Mouse (Mus musculus): Measurements from ENCODE around the gene Map4k3. TPM values are rescaled to one million over a fixed set of nuclear protein-coding genes. Genes with fewer than 3 reads are reported as not detected.

Gene Map4k3
- polyA plus RNA-seq, 1 experiment from 2014 or later = 17.7 TPM

DNA sequence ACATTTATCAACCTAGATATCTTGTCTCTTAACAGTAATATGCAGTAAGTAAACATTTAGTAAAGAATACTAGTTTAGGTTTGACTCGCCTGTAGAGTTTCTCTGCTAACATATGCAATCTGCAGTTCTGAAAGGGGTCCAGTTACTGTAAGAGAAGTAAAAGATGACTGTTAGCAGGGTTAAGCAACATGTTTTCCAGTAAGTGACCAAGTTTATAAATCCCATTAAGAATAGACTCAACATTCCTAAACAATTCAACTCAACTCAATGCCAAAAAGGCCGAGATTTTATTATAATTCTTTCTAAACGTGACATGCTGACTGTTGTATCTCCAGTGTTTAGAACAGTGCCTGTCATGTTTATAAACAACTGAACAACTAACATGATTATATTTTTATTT, 74.0 kb downstream of the Map4k3 start:
- ATAC-seq = no peak

DNA sequence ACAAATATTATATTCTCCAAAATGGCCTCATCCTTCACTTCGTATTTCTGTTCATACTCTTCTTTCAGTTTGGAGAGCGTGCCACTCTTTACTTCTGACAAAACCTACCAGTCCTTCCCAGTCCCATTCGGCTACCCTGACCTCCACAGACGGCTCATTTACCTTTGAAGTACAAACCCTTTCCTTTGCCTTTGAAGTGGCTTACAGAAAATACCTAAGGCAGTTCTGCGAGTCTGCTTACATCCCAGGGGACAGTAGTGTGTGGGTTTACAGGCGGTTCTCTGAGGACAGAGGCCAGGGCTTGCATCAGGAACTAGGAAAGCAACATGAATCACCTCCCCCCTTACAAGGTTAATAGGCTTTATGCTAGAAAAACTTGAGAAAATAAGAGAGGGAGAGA, 75.5 kb downstream of the Map4k3 start:
- no peak for ATAC-seq
- H3K9ac ChIP-seq (ENCODE audit: low read depth, low read length) = no peak overlapping the region

More for the DNA sequence above, 74.0 kb downstream of the Map4k3 start:
- Histone ChIP-seq H3K4me3 (ENCODE audit: low read length) (no peak overlapping the region), H3K4me1 (ENCODE audit: control insufficient read depth, insufficient read depth, low read depth, low read length) (no peaks in the 10 kb centered on the region), H3K4me2 (ENCODE audit: low read length) (no peak overlapping the region), H3K27me3 (replicated peaks; ENCODE audit: control insufficient read depth, insufficient read depth, low read length) (no peaks in the 10 kb centered on the region), H3K27ac (ENCODE audit: low read depth, low read length) (no peak overlapping the region), H3K36me3 (ENCODE audit: control insufficient read depth, insufficient read depth, low read length) (peaks cover 3% of the 10 kb centered on the region; the same call in 1 of the 2 replicates), H3K9me3 (ENCODE audit: control insufficient read depth, low read length) (no peaks in the 10 kb centered on the region), H3K9ac (ENCODE audit: low read depth, low read length) (no peak overlapping the region)
- WGBS = 95% methylated on average over 3 of the region's 3 CpGs

DNA sequence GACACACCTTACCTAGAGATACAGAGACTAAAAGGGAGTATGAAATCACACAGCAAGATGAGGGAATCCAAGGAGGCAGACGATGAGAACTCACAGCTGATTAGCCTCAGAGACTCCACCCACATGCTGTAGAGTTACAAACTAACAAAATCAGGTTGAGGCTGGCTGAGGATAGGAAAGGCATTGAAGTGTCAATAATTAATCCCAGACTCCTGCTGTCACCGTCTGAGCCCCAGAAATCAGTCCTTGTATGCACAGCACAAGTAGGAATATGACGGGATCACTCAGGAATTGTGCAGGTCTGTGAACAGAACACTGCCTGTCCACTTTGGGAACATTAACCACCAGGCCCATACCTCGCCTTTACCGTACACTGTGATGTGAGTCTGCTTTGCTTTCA, 81.4 kb downstream of the Map4k3 start:
- no peak overlapping the region for H3K9ac ChIP-seq (ENCODE audit: low read depth, low read length)
- no peak overlapping the region for H3K4me2 ChIP-seq (ENCODE audit: low read length)
- H3K4me3 ChIP-seq (ENCODE audit: low read length) = no peak overlapping the region
- peak; percentile 50; the same call in 1 of the 2 replicates for ATAC-seq
- H3K9me3 ChIP-seq (ENCODE audit: control insufficient read depth, low read length) = no peaks in the 10 kb centered on the region
- peaks cover 13% of the 10 kb centered on the region for H3K36me3 ChIP-seq (ENCODE audit: control insufficient read depth, insufficient read depth, low read length)
- no peak overlapping the region for H3K27ac ChIP-seq (ENCODE audit: low read depth, low read length)
- H3K27me3 ChIP-seq (replicated peaks; ENCODE audit: control insufficient read depth, insufficient read depth, low read length) = no peaks in the 10 kb centered on the region
- WGBS = 59% methylated on average over 5 of the region's 5 CpGs
- no peaks in the 10 kb centered on the region for H3K4me1 ChIP-seq (ENCODE audit: control insufficient read depth, insufficient read depth, low read depth, low read length)

More for the DNA sequence above, 75.5 kb downstream of the Map4k3 start:
- peaks cover 7% of the 10 kb centered on the region; the same call in 1 of the 2 replicates for H3K36me3 ChIP-seq (ENCODE audit: control insufficient read depth, insufficient read depth, low read length)
- H3K9me3 ChIP-seq (ENCODE audit: control insufficient read depth, low read length) = no peaks in the 10 kb centered on the region
- no peaks in the 10 kb centered on the region for H3K4me1 ChIP-seq (ENCODE audit: control insufficient read depth, insufficient read depth, low read depth, low read length)
- H3K4me3 ChIP-seq (ENCODE audit: low read length) = no peak overlapping the region
- no peak overlapping the region for H3K27ac ChIP-seq (ENCODE audit: low read depth, low read length)
- WGBS = 77% methylated on average over 6 of the region's 6 CpGs
- H3K27me3 ChIP-seq (replicated peaks; ENCODE audit: control insufficient read depth, insufficient read depth, low read length) = no peaks in the 10 kb centered on the region
- H3K4me2 ChIP-seq (ENCODE audit: low read length) = no peak overlapping the region

DNA sequence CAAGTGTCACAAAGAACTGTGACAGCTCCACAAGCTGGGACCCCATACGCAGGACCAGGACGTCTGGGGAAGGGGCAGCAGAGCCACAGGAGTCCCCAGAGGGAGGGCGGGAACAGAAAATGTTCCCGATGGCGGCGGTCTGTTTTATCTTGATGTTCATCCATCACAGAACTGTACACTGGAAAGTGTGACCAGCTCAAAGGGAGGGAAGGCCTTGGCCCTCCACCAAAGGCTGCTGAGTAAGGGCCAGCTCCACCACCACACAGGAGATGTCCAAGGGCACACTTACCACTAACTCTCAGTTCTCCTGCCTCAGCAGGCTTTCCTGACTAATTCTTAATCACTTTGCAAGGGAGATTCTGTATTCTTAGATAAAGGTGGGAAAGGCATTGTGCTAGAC, 82.2 kb downstream of the Map4k3 start:
- Histone ChIP-seq H3K27me3 (replicated peaks; ENCODE audit: control insufficient read depth, insufficient read depth, low read length) (no peaks in the 10 kb centered on the region), H3K36me3 (ENCODE audit: control insufficient read depth, insufficient read depth, low read length) (peaks cover 11% of the 10 kb centered on the region), H3K4me3 (ENCODE audit: low read length) (no peak overlapping the region), H3K9ac (ENCODE audit: low read depth, low read length) (no peak overlapping the region), H3K4me2 (ENCODE audit: low read length) (no peak overlapping the region), H3K27ac (ENCODE audit: low read depth, low read length) (no peak overlapping the region), H3K9me3 (ENCODE audit: control insufficient read depth, low read length) (no peaks in the 10 kb centered on the region), H3K4me1 (ENCODE audit: control insufficient read depth, insufficient read depth, low read depth, low read length) (no peaks in the 10 kb centered on the region)
- ATAC-seq = no peak
- WGBS = 69% methylated on average over 6 of the region's 6 CpGs

DNA sequence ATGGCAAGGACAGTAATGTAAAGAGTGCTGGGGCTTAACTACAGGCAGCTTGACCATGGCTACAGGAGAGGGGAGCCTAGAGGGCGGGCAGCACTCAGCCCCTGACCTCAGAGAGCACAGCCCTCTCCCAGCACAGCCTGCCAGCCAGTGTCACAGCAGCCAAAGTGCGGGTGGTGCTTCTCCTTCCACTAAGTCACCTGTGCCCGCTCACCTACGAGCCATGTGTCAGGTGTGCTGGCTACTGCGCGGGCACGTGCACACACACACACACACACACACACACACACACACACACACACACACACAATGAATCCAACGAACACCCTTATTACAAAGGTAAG, 82.6 kb downstream of the Map4k3 start:
- Histone ChIP-seq H3K36me3 (ENCODE audit: control insufficient read depth, insufficient read depth, low read length) (peaks cover 11% of the 10 kb centered on the region), H3K9ac (ENCODE audit: low read depth, low read length) (no peak overlapping the region)

DNA sequence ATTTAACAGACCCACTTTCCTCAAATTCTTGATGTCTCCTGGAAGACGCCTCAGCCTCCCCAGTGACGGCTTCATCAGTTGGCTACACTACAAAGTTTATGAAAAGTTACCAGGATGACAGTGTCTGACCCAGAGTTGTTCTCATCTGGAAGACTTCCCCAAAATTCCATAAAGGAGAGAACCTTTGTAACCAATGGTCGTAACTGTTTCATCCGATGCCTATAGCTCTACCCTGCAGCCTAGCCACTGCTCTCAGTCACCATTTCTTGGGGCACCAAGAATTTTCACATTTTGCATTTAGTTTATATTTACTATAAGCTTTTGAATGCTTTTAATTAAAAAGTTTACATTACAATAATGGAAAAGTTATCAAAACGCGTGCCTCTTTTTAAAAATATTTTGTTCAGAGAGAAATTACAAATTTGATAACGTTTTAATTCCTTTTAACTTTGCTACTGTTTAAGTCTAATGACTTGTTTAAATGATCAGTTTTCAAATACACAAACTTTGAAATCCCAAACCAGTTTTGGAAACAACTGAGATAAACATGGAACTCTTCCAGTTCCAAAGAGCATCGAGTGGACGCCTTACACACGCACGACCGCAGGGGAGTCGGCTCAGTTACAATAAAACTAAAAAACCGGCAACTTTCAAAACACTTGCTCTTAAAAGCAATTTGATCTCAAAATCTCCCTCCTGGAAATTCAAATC, 83.1 kb downstream of the Map4k3 start:
- H3K36me3 ChIP-seq (ENCODE audit: control insufficient read depth, insufficient read depth, low read length) = peaks cover 12% of the 10 kb centered on the region
- H3K4me1 ChIP-seq (ENCODE audit: control insufficient read depth, insufficient read depth, low read depth, low read length) = no peaks in the 10 kb centered on the region
- no peak overlapping the region for H3K9ac ChIP-seq (ENCODE audit: low read depth, low read length)
- no peaks in the 10 kb centered on the region for H3K9me3 ChIP-seq (ENCODE audit: control insufficient read depth, low read length)
- no peak overlapping the region for H3K4me3 ChIP-seq (ENCODE audit: low read length)
- H3K4me2 ChIP-seq (ENCODE audit: low read length) = no peak overlapping the region
- no peak for ATAC-seq
- H3K27me3 ChIP-seq (replicated peaks; ENCODE audit: control insufficient read depth, insufficient read depth, low read length) = no peaks in the 10 kb centered on the region
- no peak overlapping the region for H3K27ac ChIP-seq (ENCODE audit: low read depth, low read length)
- 95% methylated on average over 14 of the region's 14 CpGs for WGBS

More for the DNA sequence above, 82.6 kb downstream of the Map4k3 start:
- 93% methylated on average over 8 of the region's 8 CpGs for WGBS
- Histone ChIP-seq H3K4me1 (ENCODE audit: control insufficient read depth, insufficient read depth, low read depth, low read length) (no peaks in the 10 kb centered on the region), H3K4me2 (ENCODE audit: low read length) (no peak overlapping the region), H3K27ac (ENCODE audit: low read depth, low read length) (no peak overlapping the region), H3K4me3 (ENCODE audit: low read length) (no peak overlapping the region), H3K27me3 (replicated peaks; ENCODE audit: control insufficient read depth, insufficient read depth, low read length) (no peaks in the 10 kb centered on the region), H3K9me3 (ENCODE audit: control insufficient read depth, low read length) (no peaks in the 10 kb centered on the region)
- no peak for ATAC-seq

DNA sequence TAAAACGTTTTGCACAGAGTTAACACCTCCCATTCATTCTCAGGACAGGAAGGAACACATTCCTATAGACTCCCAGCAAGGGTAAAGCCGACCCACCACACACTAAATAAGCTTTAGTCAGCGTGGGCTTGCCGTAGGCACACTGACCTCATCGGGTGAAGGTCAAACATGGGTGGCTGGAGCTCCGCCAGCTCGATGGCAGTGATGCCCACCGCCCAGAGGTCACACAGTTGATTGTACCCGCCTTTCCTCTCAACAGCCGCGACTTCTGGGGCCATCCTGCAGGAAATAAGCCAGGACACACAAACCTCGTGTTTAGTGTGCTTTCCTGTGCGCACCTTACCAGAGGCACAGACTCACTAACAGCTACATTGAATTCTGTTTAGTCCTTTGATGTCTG, 83.7 kb downstream of the Map4k3 start:
- no peak overlapping the region for H3K4me2 ChIP-seq (ENCODE audit: low read length)
- no peaks in the 10 kb centered on the region for H3K9me3 ChIP-seq (ENCODE audit: control insufficient read depth, low read length)
- peaks cover 13% of the 10 kb centered on the region for H3K36me3 ChIP-seq (ENCODE audit: control insufficient read depth, insufficient read depth, low read length)
- H3K9ac ChIP-seq (ENCODE audit: low read depth, low read length) = no peak overlapping the region
- H3K27ac ChIP-seq (ENCODE audit: low read depth, low read length) = no peak overlapping the region
- no peaks in the 10 kb centered on the region for H3K27me3 ChIP-seq (replicated peaks; ENCODE audit: control insufficient read depth, insufficient read depth, low read length)
- no peak for ATAC-seq
- H3K4me3 ChIP-seq (ENCODE audit: low read length) = no peak overlapping the region
- no peaks in the 10 kb centered on the region for H3K4me1 ChIP-seq (ENCODE audit: control insufficient read depth, insufficient read depth, low read depth, low read length)
- WGBS = 86% methylated on average over 13 of the region's 13 CpGs

DNA sequence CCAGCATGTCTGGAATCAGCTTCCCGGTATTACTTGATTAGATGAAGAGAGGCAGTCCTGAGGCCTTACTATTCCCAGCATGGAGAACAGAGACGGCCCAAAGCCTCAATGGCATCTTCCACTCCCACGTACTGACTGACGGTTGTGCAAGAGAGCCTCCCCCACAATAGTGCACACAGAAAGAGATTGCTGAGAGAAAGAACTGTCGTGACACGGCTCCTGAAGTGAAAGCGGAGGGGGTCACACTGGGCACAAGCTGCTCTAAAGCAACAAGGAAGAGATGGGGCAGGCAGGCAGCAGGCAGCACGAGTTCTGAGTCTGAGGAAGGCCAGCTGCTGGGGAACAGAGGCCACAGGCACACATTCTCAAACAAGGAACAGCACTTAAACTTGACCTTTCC, 90.2 kb downstream of the Map4k3 start:
- Histone ChIP-seq H3K27ac (ENCODE audit: low read depth, low read length) (no peak overlapping the region), H3K9me3 (ENCODE audit: control insufficient read depth, low read length) (no peaks in the 10 kb centered on the region), H3K9ac (ENCODE audit: low read depth, low read length) (no peak overlapping the region), H3K4me2 (ENCODE audit: low read length) (no peak overlapping the region), H3K27me3 (replicated peaks; ENCODE audit: control insufficient read depth, insufficient read depth, low read length) (no peaks in the 10 kb centered on the region), H3K4me3 (ENCODE audit: low read length) (no peak overlapping the region), H3K4me1 (ENCODE audit: control insufficient read depth, insufficient read depth, low read depth, low read length) (no peaks in the 10 kb centered on the region), H3K36me3 (ENCODE audit: control insufficient read depth, insufficient read depth, low read length) (peaks cover 11% of the 10 kb centered on the region)
- WGBS = 57% methylated on average over 8 of the region's 8 CpGs
- no peak for ATAC-seq

DNA sequence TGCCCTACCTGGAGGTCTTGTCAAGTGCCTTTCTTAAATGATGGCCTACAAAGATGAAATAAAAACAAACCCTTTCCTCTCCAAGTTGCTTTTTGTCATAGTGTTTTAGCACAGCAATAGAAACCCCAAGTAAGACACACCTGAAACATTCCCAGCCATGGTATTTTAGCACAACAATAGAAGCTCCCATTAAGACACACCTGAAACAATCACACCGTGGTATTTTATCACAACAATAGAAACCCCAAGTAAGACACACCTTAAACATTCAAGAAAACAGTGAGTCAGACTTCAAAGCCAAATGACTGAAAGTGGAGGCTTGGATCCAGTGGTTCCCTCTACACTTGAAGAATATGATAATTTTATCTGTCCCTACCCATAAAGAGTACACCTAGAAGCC, 92.5 kb downstream of the Map4k3 start:
- H3K4me2 ChIP-seq (ENCODE audit: low read length) = no peak overlapping the region
- WGBS = 90% methylated on average over 1 of the region's 1 CpGs
- H3K27me3 ChIP-seq (replicated peaks; ENCODE audit: control insufficient read depth, insufficient read depth, low read length) = no peaks in the 10 kb centered on the region
- peaks cover 12% of the 10 kb centered on the region for H3K36me3 ChIP-seq (ENCODE audit: control insufficient read depth, insufficient read depth, low read length)
- H3K9ac ChIP-seq (ENCODE audit: low read depth, low read length) = no peak overlapping the region
- no peak overlapping the region for H3K27ac ChIP-seq (ENCODE audit: low read depth, low read length)
- H3K4me1 ChIP-seq (ENCODE audit: control insufficient read depth, insufficient read depth, low read depth, low read length) = no peaks in the 10 kb centered on the region
- no peaks in the 10 kb centered on the region for H3K9me3 ChIP-seq (ENCODE audit: control insufficient read depth, low read length)
- no peak for ATAC-seq
- H3K4me3 ChIP-seq (ENCODE audit: low read length) = no peak overlapping the region
